Mouse (Mus musculus) ES-E14 (cell line): ENCODE data around the gene Traip. TPM values are rescaled to one million over a fixed set of nuclear protein-coding genes. Genes with fewer than 3 reads are reported as not detected.

Experiments
- DNase-seq: peaks from one replicate; pipeline ENCODE4 v3.0.0-alpha.2; 2013; ENCODE audit warnings: low read depth, low spot score
- H3K27ac ChIP-seq: 2 replicates; pipeline ENCODE4 v1.5.1; 2012; ENCODE audit warnings: low read depth, mild to moderate bottlenecking, low read length, moderate library complexity, mixed read lengths; ENCODE audit not compliant: poor library complexity, insufficient read depth, severe bottlenecking
- H3K36me3 ChIP-seq: 2 replicates; pipeline ENCODE4 v1.6.1; 2012; ENCODE audit warnings: mild to moderate bottlenecking, low read length, moderate library complexity, mixed read lengths; ENCODE audit not compliant: control insufficient read depth, poor library complexity, insufficient read depth, severe bottlenecking
- H3K4me1 ChIP-seq, 2 experiments: fragments of 150-350 bp in 1 of 2; sonication (generic) in 1 of 2; 2 replicates each; pipeline ENCODE4 v1.6.1; 2012; ENCODE audit warnings: low read length in 2 of 2, mild to moderate bottlenecking in 1 of 2, mixed read lengths in 1 of 2; ENCODE audit not compliant: control insufficient read depth in 2 of 2, insufficient read depth in 2 of 2, poor library complexity in 1 of 2
- H3K4me3 ChIP-seq, 2 experiments: fragments of 150-350 bp in 1 of 2; sonication (generic) in 1 of 2; 2 replicates each; pipeline ENCODE4 v1.5.1; 2012; ENCODE audit warnings: low read length in 2 of 2, low read depth in 1 of 2, mild to moderate bottlenecking in 1 of 2, mixed read lengths in 1 of 2; ENCODE audit not compliant: insufficient read depth in 1 of 2, poor library complexity in 1 of 2, severe bottlenecking in 1 of 2
- H3K9ac ChIP-seq: 2 replicates; pipeline ENCODE4 v1.6.1; 2012; ENCODE audit warnings: low read depth, mild to moderate bottlenecking, low read length, mixed read lengths; ENCODE audit not compliant: poor library complexity, insufficient read depth, severe bottlenecking
- H3K9me3 ChIP-seq: fragments of 150-350 bp; sonication (generic); 2 replicates; pipeline ENCODE4 v1.6.1; 2012; ENCODE audit warnings: low read depth, mild to moderate bottlenecking, low read length; ENCODE audit not compliant: control insufficient read depth, insufficient read depth
- CHD2 ChIP-seq: IDR thresholded peaks from 2 replicates; pipeline ENCODE4 v1.6.1; 2014; ENCODE audit warnings: mild to moderate bottlenecking, low read depth, low read length, inconsistent platforms
- HCFC1 ChIP-seq: IDR thresholded peaks from 2 replicates; pipeline ENCODE4 v1.6.1; 2012; ENCODE audit warnings: low read length, inconsistent platforms, borderline replicate concordance; ENCODE audit not compliant: insufficient read depth
- MAFK ChIP-seq: IDR thresholded peaks from 2 replicates; pipeline ENCODE4 v1.6.1; 2014; ENCODE audit warnings: mild to moderate bottlenecking, low read depth, low read length, inconsistent platforms; ENCODE audit not compliant: insufficient read depth
- ZC3H11A ChIP-seq: IDR thresholded peaks from 2 replicates; pipeline ENCODE4 v1.6.1; 2012; ENCODE audit warnings: low read depth, mild to moderate bottlenecking, inconsistent platforms, low read length, borderline replicate concordance
- ZNF384 ChIP-seq: IDR thresholded peaks from 2 replicates; pipeline ENCODE4 v1.6.1; 2012; ENCODE audit warnings: low read depth, low read length, inconsistent platforms
- in situ Hi-C, 2 experiments: fragments of 600-800 bp; cut with MboI; formaldehyde crosslinking; loops; one replicate each; pipeline ENCODE4 v1.15.1; 2025; ENCODE audit warnings: low sequenced_read_pairs in 2 of 2, inconsistent platforms in 1 of 2; ENCODE audit not compliant: unreplicated experiment in 2 of 2
- total RNA-seq: library from RNA; depleted of rRNA; stranded (reverse); fragments of 300-350 nt; gene quantifications from 2 replicates; pipeline ENCODE4 v1.2.3, GENCODE M21; 2012

Gene Traip
- total RNA-seq, 1 experiment: 43.7 TPM

GRCm38 (mm10) chr9:107963700-107964099 is 13.8 kb downstream of the Traip start:
- Histone ChIP-seq H3K36me3 (peaks cover 53% of the 10 kb centered on the region), H3K9me3 (no peaks in the 10 kb centered on the region), H3K9ac (no peak overlapping the region), H3K4me3 (no peak overlapping the region), H3K4me1 (peaks cover 4 to 8% of the 10 kb centered on the region in 2 experiments; a peak in 3 of 4 replicates), H3K27ac (no peak overlapping the region)
- in situ Hi-C loops: no loop called here
- DNase-seq: peak; percentile 71
- TF ChIP-seq HCFC1 (no peak), ZNF384 (no peak), ZC3H11A (peak; percentile 56; the same call in 1 of the 2 replicates), CHD2 (no peak), MAFK (no peak)

- in situ Hi-C loops: no loop called here
- Histone ChIP-seq H3K27ac (no peak overlapping the region), H3K36me3 (peaks cover 50% of the 10 kb centered on the region), H3K4me3 (no peak overlapping the region), H3K9ac (no peak overlapping the region), H3K9me3 (no peaks in the 10 kb centered on the region), H3K4me1 (peaks cover 4 to 8% of the 10 kb centered on the region in 2 experiments; a peak in 3 of 4 replicates)
- TF ChIP-seq ZC3H11A: no peak
- no peak for TF ChIP-seq CHD2
- no peak for TF ChIP-seq HCFC1
- no peak for TF ChIP-seq MAFK
- TF ChIP-seq ZNF384: no peak
- no peak for DNase-seq
These were observed 14.7 kb downstream of the Traip start for GRCm38 (mm10) chr9:107964681-107965080.

GRCm38 (mm10) chr9:107966676-107967075 is 16.7 kb downstream of the Traip start:
- DNase-seq: no peak
- Histone ChIP-seq H3K36me3 (peaks cover 53% of the 10 kb centered on the region), H3K9ac (no peak overlapping the region), H3K4me1 (peaks cover 2 to 8% of the 10 kb centered on the region in 2 experiments; a peak in 3 of 4 replicates), H3K4me3 (no peak overlapping the region), H3K9me3 (no peaks in the 10 kb centered on the region), H3K27ac (no peak overlapping the region)
- in situ Hi-C loops: no loop called here
- TF ChIP-seq ZNF384 (no peak), MAFK (no peak), ZC3H11A (no peak), HCFC1 (no peak), CHD2 (no peak)

DNA sequence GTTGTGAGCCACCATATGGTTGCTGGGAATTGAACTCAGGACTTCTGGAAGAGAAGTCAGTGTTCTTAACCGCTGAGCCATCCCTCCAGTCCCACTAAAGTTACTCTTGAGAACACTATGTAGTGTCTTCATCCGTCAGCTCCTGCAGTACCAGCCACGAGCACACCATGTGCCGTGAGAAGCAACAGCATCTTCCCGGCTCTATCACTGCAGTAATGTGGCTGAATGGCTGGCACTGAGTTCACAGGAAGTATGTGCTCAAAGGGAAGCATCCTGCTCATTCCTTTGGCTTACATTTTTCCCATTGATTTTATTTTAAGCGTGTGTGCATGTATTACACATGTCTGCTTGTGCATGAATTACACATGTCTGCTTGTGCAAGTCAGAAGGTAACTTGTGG is 17.5 kb downstream of the Traip start:
- in situ Hi-C loops: no loop called here
- Histone ChIP-seq H3K4me3 (no peak overlapping the region), H3K4me1 (peaks cover 0 to 8% of the 10 kb centered on the region in 2 experiments; a peak in 2 of 4 replicates), H3K9me3 (no peaks in the 10 kb centered on the region), H3K9ac (no peak overlapping the region), H3K27ac (no peak overlapping the region), H3K36me3 (peaks cover 47% of the 10 kb centered on the region)
- no peak for TF ChIP-seq ZNF384
- no peak for TF ChIP-seq HCFC1
- no peak for TF ChIP-seq CHD2
- no peak for TF ChIP-seq ZC3H11A
- no peak for TF ChIP-seq MAFK
- no peak for DNase-seq

DNA sequence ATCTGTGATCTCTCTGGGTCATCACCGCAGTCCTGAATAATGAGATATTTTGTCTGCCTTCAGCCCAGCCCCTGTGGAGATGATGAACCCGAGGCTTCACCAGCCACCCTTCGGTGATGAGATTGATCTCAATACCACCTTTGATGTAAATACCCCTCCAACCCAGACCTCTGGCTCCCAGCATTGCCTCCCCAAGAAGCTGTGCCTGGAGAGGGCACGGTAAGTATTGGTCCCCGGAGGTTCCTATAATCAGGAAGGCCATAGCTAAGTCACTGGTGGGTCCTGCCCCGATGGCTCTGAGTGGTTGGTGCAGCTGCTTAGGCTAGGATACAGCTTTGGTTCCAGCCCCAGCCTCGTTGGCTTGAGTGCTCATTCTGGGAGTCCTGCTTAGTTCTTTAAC is 18.6 kb downstream of the Traip start:
- Histone ChIP-seq H3K36me3 (peaks cover 41% of the 10 kb centered on the region), H3K4me1 (peaks cover 0 to 8% of the 10 kb centered on the region in 2 experiments; a peak in 2 of 4 replicates), H3K4me3 (no peak overlapping the region), H3K27ac (no peak overlapping the region), H3K9me3 (no peaks in the 10 kb centered on the region), H3K9ac (no peak overlapping the region)
- in situ Hi-C loops: no loop called here
- TF ChIP-seq MAFK (no peak), ZC3H11A (no peak), HCFC1 (no peak), ZNF384 (no peak), CHD2 (no peak)
- no peak for DNase-seq
